Mouse (Mus musculus) CH12.LX (cell line): Measurements from ENCODE around the gene Tomm40l. TPM values are rescaled to one million over a fixed set of nuclear protein-coding genes. Genes with fewer than 3 reads are reported as not detected.

Experiments used
- DNase-seq: peaks from one replicate; pipeline ENCODE4 v3.0.0-alpha.2; 2013; ENCODE audit errors: extremely low read depth
- H3K27ac ChIP-seq: 2 replicates; pipeline ENCODE4 v1.5.1; 2012; ENCODE audit warnings: low read depth, mild to moderate bottlenecking, control low read depth, moderate library complexity; ENCODE audit not compliant: insufficient read depth
- H3K27me3 ChIP-seq: replicated peaks from 2 replicates; pipeline ENCODE3; 2012; ENCODE audit warnings: inconsistent platforms
- H3K36me3 ChIP-seq, 2 experiments: replicated peaks in 1 of 2; 2 replicates each; pipeline versions ENCODE3 to v1.6.1; 2012; ENCODE audit warnings: inconsistent platforms in 1 of 2, low read length in 1 of 2, mild to moderate bottlenecking in 1 of 2, mixed read lengths in 1 of 2, moderate library complexity in 1 of 2; ENCODE audit not compliant: control insufficient read depth in 1 of 2, insufficient read depth in 1 of 2
- H3K4me1 ChIP-seq, 2 experiments: 2 replicates each; pipeline ENCODE4 v1.6.1; 2012; ENCODE audit warnings: inconsistent platforms in 1 of 2, moderate library complexity in 1 of 2; ENCODE audit not compliant: insufficient read depth in 2 of 2, control insufficient read depth in 1 of 2
- H3K4me2 ChIP-seq: 2 replicates; pipeline ENCODE4 v1.6.1; 2012; ENCODE audit warnings: low read depth, mild to moderate bottlenecking, control low read depth; ENCODE audit not compliant: poor library complexity, insufficient read depth, severe bottlenecking
- H3K4me3 ChIP-seq, 3 experiments: fragments of 150-350 bp in 1 of 3; sonication (generic) in 1 of 3; replicated peaks in 1 of 3; 2 replicates each; pipeline versions ENCODE3 to v1.5.1; 2011 to 2012; ENCODE audit warnings: low read depth in 2 of 3, low read length in 2 of 3, mild to moderate bottlenecking in 2 of 3, moderate library complexity in 2 of 3, control low read depth in 1 of 3, improper control_type of control experiment in 1 of 3, inconsistent platforms in 1 of 3, mixed read lengths in 1 of 3; ENCODE audit not compliant: poor library complexity in 1 of 3
- H3K79me2 ChIP-seq: replicated peaks from 2 replicates; pipeline ENCODE4 v1.6.1; 2012; ENCODE audit warnings: mild to moderate bottlenecking, moderate library complexity; ENCODE audit not compliant: control insufficient read depth, poor library complexity, insufficient read depth, severe bottlenecking; ENCODE audit errors: extremely low read depth
- H3K9ac ChIP-seq: 2 replicates; pipeline ENCODE4 v1.6.1; 2012; ENCODE audit warnings: low read depth, mild to moderate bottlenecking, control low read depth, moderate library complexity; ENCODE audit not compliant: insufficient read depth
- H3K9me3 ChIP-seq: replicated peaks from 2 replicates; pipeline ENCODE3; 2012; ENCODE audit warnings: low read length, inconsistent platforms, mixed read lengths
- CHD1 ChIP-seq: IDR thresholded peaks from 2 replicates; pipeline ENCODE4 v1.6.1; 2012; ENCODE audit warnings: low read depth, low read length, improper control_type of control experiment, inconsistent platforms
- CHD2 ChIP-seq: IDR thresholded peaks from 2 replicates; pipeline ENCODE4 v1.6.1; 2011; ENCODE audit warnings: low read length, improper control_type of control experiment
- E2F4 ChIP-seq: IDR thresholded peaks from 2 replicates; pipeline ENCODE4 v1.6.1; 2011; ENCODE audit warnings: low read depth, low read length, improper control_type of control experiment; ENCODE audit not compliant: insufficient replicate concordance
- ELF1 ChIP-seq: IDR thresholded peaks from 2 replicates; pipeline ENCODE4 v1.6.1; 2014; ENCODE audit warnings: low read depth, mild to moderate bottlenecking, inconsistent platforms, low read length, improper control_type of control experiment
- IRF4 ChIP-seq: IDR thresholded peaks from 2 replicates; pipeline ENCODE4 v1.6.1; 2014; ENCODE audit warnings: low read depth, mild to moderate bottlenecking, inconsistent platforms, low read length, improper control_type of control experiment
- JUN ChIP-seq: IDR thresholded peaks from 2 replicates; pipeline ENCODE4 v1.6.1; 2011; ENCODE audit warnings: low read depth, mild to moderate bottlenecking, low read length, improper control_type of control experiment, moderate library complexity; ENCODE audit not compliant: insufficient read depth
- JUND ChIP-seq: conservative IDR thresholded peaks from 2 replicates; pipeline ENCODE4 v1.6.1; 2011; ENCODE audit warnings: low read depth, low read length, improper control_type of control experiment
- KAT2A ChIP-seq: IDR thresholded peaks from 2 replicates; pipeline ENCODE4 v1.6.1; 2012; ENCODE audit warnings: low read length, improper control_type of control experiment, inconsistent platforms; ENCODE audit not compliant: insufficient replicate concordance
- MAFK ChIP-seq: IDR thresholded peaks from 2 replicates; pipeline ENCODE4 v1.6.1; 2011; ENCODE audit warnings: low read length, improper control_type of control experiment; ENCODE audit not compliant: insufficient replicate concordance
- MXI1 ChIP-seq: IDR thresholded peaks from 2 replicates; pipeline ENCODE4 v1.6.1; 2011; ENCODE audit warnings: mild to moderate bottlenecking, low read depth, low read length, improper control_type of control experiment
- MYC ChIP-seq: IDR thresholded peaks from 2 replicates; pipeline ENCODE4 v1.6.1; 2011; ENCODE audit warnings: low read depth, mild to moderate bottlenecking, improper control_type of control experiment, low read length
- NRF1 ChIP-seq: IDR thresholded peaks from 2 replicates; pipeline ENCODE4 v1.6.1; 2014; ENCODE audit warnings: low read depth, mild to moderate bottlenecking, inconsistent platforms, low read length, improper control_type of control experiment, moderate library complexity
- PAX5 ChIP-seq: IDR thresholded peaks from 2 replicates; pipeline ENCODE4 v1.6.1; 2012; ENCODE audit warnings: low read length, inconsistent platforms, mixed read lengths
- POLR2A ChIP-seq: IDR thresholded peaks from 2 replicates; pipeline ENCODE4 v1.6.1; 2011; ENCODE audit warnings: low read depth, mild to moderate bottlenecking, improper control_type of control experiment, low read length
- POLR2AphosphoS2 ChIP-seq: IDR thresholded peaks from 2 replicates; pipeline ENCODE4 v1.6.1; 2011; ENCODE audit warnings: low read depth, low read length, improper control_type of control experiment
- RCOR1 ChIP-seq: conservative IDR thresholded peaks from 2 replicates; pipeline ENCODE4 v1.6.1; 2012; ENCODE audit warnings: low read depth, mild to moderate bottlenecking, inconsistent platforms, low read length, improper control_type of control experiment
- SIN3A ChIP-seq: IDR thresholded peaks from 2 replicates; pipeline ENCODE4 v1.6.1; 2012; ENCODE audit warnings: low read length, improper control_type of control experiment, inconsistent platforms
- TBP ChIP-seq: conservative IDR thresholded peaks from 2 replicates; pipeline ENCODE4 v1.6.1; 2011; ENCODE audit warnings: low read depth, low read length, improper control_type of control experiment
- UBTF ChIP-seq: IDR thresholded peaks from 2 replicates; pipeline ENCODE4 v1.6.1; 2012; ENCODE audit warnings: low read depth, mild to moderate bottlenecking, inconsistent platforms, low read length, improper control_type of control experiment, moderate library complexity
- ZC3H11A ChIP-seq: IDR thresholded peaks from 2 replicates; pipeline ENCODE4 v1.6.1; 2012; ENCODE audit warnings: low read depth, mild to moderate bottlenecking, inconsistent platforms, low read length, improper control_type of control experiment
- ZKSCAN1 ChIP-seq: IDR thresholded peaks from 2 replicates; pipeline ENCODE4 v1.6.1; 2012; ENCODE audit warnings: low read depth, inconsistent platforms, low read length, improper control_type of control experiment, borderline replicate concordance
- ZMIZ1 ChIP-seq: IDR thresholded peaks from 2 replicates; pipeline ENCODE4 v1.6.1; 2012; ENCODE audit warnings: low read depth, mild to moderate bottlenecking, inconsistent platforms, low read length, improper control_type of control experiment
- ZNF384 ChIP-seq: IDR thresholded peaks from 2 replicates; pipeline ENCODE4 v1.6.1; 2012; ENCODE audit warnings: low read depth, low read length, improper control_type of control experiment, inconsistent platforms
- dilution Hi-C: fragments of 300-500 bp; cut with MboI; formaldehyde crosslinking; loops from 2 replicates; pipeline ENCODE4 v1.14.3; 2020; ENCODE audit warnings: low sequenced_read_pairs; ENCODE audit not compliant: extremely low pct_unique_long_range_greater_than_20kb, extremely low pct_ligation_motif_present
- in situ Hi-C: fragments of 300-500 bp; cut with MboI; formaldehyde crosslinking; loops from 3 replicates; pipeline ENCODE4 v1.14.3; 2019; ENCODE audit warnings: low sequenced_read_pairs, low pct_ligation_motif_present, low pct_unique_long_range_greater_than_20kb, mixed read lengths
- polyA plus RNA-seq: library from polyadenylated mRNA; unstranded; fragments of >175 nt; gene quantifications from 2 replicates; pipeline ENCODE4 v1.2.1, GENCODE M21; 2012; ENCODE audit warnings: low read depth; ENCODE audit not compliant: insufficient read length
- total RNA-seq, 2 experiments: library from RNA; depleted of rRNA; stranded (reverse); fragments of 300-350 nt in 1 of 2; fragments of >200 nt in 1 of 2; gene quantifications; 2 replicates each; pipeline ENCODE4 v1.2.3; 2012 to 2014

Tomm40l gene
- total and polyA plus RNA-seq, 3 experiments = 24.7 to 37.1 (median 36.0) TPM

DNA sequence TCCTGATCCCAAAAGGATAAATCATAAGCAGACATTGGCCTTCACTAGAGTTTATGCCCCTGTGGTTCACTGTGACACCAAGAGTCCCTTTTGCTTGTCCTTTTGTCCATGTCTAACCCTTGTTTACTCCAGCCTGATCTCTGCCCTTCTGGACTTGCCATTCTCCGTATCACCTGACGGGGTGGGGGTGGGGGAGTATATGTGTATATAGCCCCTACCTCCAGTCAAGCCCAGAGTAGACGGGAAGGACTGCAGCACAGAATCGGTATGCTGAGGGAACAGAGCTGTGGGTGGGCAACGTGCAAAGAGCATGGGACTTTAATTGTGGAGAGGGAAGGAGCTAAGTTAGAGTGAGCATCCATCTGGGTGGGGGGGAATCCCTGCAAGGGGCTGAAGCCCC lies 2.5 kb upstream of the Tomm40l start, which contains the start of gene Apoa2:
Apoa2 (plus strand) TSS at position 198 of the 400 bp plus-strand sequence.
- no peak within 1 kb of the TSS for H3K4me2 ChIP-seq

GRCm38 (mm10) chr1:171223796-171224195 lies 1.5 kb upstream of the Tomm40l start:
- no peak for DNase-seq
- TF ChIP-seq TBP (no peak), PAX5 (no peak), UBTF (no peak), SIN3A (no peak), ZKSCAN1 (no peak), MXI1 (no peak), ZNF384 (no peak), MAFK (no peak), NRF1 (no peak), ZC3H11A (no peak), JUN (no peak), RCOR1 (no peak), ELF1 (no peak), MYC (no peak), POLR2AphosphoS2 (no peak), JUND (no peak), ZMIZ1 (no peak), E2F4 (no peak), CHD2 (no peak)
- TF ChIP-seq, all 38 proteins: peak for 0
- Histone ChIP-seq H3K4me1 (peaks cover 7 to 31% of the 10 kb centered on the region in 2 experiments; a peak in 3 of 4 replicates), H3K27ac (no peak overlapping the region), H3K79me2 (no peaks in the 10 kb centered on the region), H3K9me3 (no peaks in the 10 kb centered on the region), H3K27me3 (no peaks in the 10 kb centered on the region), H3K9ac (no peak overlapping the region), H3K4me3 (no peak overlapping the region), H3K4me2 (no peak overlapping the region), H3K36me3 (peaks cover 16 to 20% of the 10 kb centered on the region in 2 experiments)
- dilution Hi-C loops (no loop called here), in situ Hi-C loops (loop anchor here (5.0 to 10.0 kb wide), 2 partner anchors 111 to 329 kb away; partner anchors contain the start of gene Cfap126)

More for the DNA sequence above, 2.5 kb upstream of the Tomm40l start, which contains the start of gene Apoa2:
- no peak within 1 kb of the TSS for H3K4me3 ChIP-seq
- no peaks in the 10 kb centered on the region for H3K27me3 ChIP-seq
- dilution Hi-C loops (no loop called here), in situ Hi-C loops (loop anchor here (5.0 to 10.0 kb wide), 2 partner anchors 113 to 330 kb away; partner anchors contain the start of gene Cfap126)
- H3K9me3 ChIP-seq = no peaks in the 10 kb centered on the region
- DNase-seq = no peak
- H3K4me1 ChIP-seq = peaks cover 7 to 37% of the 10 kb centered on the region in 2 experiments; a peak in 3 of 4 replicates
- peaks cover 9 to 18% of the 10 kb centered on the region in 2 experiments for H3K36me3 ChIP-seq
- no peak within 1 kb of the TSS for H3K9ac ChIP-seq
- H3K27ac ChIP-seq = no peak within 1 kb of the TSS
- H3K79me2 ChIP-seq = no peaks in the 10 kb centered on the region
- no peak for TF ChIP-seq CHD2
- no peak for TF ChIP-seq MAFK
- TF ChIP-seq POLR2A = no peak
- no peak for TF ChIP-seq KAT2A
- no peak for TF ChIP-seq CHD1
- no peak for TF ChIP-seq ZNF384
- TF ChIP-seq ELF1 = no peak
- no peak for TF ChIP-seq PAX5
- no peak for TF ChIP-seq NRF1
- TF ChIP-seq MXI1 = no peak
- no peak for TF ChIP-seq IRF4
